Mouse (Mus musculus) liver, postnatal 0 days (tissue): ENCODE measurements around the gene Nfib.

Experiments
- CTCF ChIP-seq: sonication (generic); IDR thresholded peaks from 2 replicates; pipeline ENCODE4 v1.5.1; 2016; ENCODE audit warnings: antibody characterized with exemption, low read depth
- EP300 ChIP-seq: IDR thresholded peaks from 2 replicates; pipeline ENCODE4 v1.6.1; 2016; ENCODE audit warnings: antibody characterized with exemption, low read depth, mild to moderate bottlenecking

DNA sequence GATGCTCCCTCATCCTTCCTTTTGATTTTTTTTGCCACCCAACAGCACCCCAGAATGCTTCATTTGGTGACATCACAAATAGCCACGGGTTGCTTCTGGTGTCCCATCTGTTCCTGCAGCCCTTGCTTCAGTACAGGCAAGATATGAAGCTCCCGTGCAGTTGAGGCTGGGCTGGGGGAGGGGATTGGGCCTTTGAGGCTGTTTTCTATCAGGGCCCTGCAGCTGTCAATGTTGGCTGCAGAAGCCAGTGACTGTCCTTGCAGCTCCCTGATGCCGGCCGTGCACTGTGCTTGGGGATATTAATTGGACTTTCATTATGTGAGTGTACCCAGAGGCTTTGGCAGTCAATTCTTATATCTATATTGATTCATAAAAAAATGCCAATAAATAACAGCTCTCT is 121.0 kb downstream of the Nfib start:
- no peak for TF ChIP-seq CTCF
- no peak for TF ChIP-seq EP300
